Mouse (Mus musculus) ES-E14 (cell line): ENCODE data around the gene Slc30a6. TPM values are rescaled to one million over a fixed set of nuclear protein-coding genes. Genes with fewer than 3 reads are reported as not detected.
"Not testable (repeated sequence)": the region's sequence is repeated elsewhere in the genome, so short reads cannot be mapped to it uniquely, and the experiment has no call there.

Source experiments
- DNase-seq: peaks from one replicate; pipeline ENCODE4 v3.0.0-alpha.2; 2013; ENCODE audit warnings: low read depth, low spot score
- H3K27ac ChIP-seq: 2 replicates; pipeline ENCODE4 v1.5.1; 2012; ENCODE audit warnings: low read depth, mild to moderate bottlenecking, low read length, moderate library complexity, mixed read lengths; ENCODE audit not compliant: poor library complexity, insufficient read depth, severe bottlenecking
- H3K36me3 ChIP-seq: 2 replicates; pipeline ENCODE4 v1.6.1; 2012; ENCODE audit warnings: mild to moderate bottlenecking, low read length, moderate library complexity, mixed read lengths; ENCODE audit not compliant: control insufficient read depth, poor library complexity, insufficient read depth, severe bottlenecking
- H3K4me1 ChIP-seq, 2 experiments: fragments of 150-350 bp in 1 of 2; sonication (generic) in 1 of 2; 2 replicates each; pipeline ENCODE4 v1.6.1; 2012; ENCODE audit warnings: low read length in 2 of 2, mild to moderate bottlenecking in 1 of 2, mixed read lengths in 1 of 2; ENCODE audit not compliant: control insufficient read depth in 2 of 2, insufficient read depth in 2 of 2, poor library complexity in 1 of 2
- H3K4me3 ChIP-seq, 2 experiments: fragments of 150-350 bp in 1 of 2; sonication (generic) in 1 of 2; 2 replicates each; pipeline ENCODE4 v1.5.1; 2012; ENCODE audit warnings: low read length in 2 of 2, low read depth in 1 of 2, mild to moderate bottlenecking in 1 of 2, mixed read lengths in 1 of 2; ENCODE audit not compliant: insufficient read depth in 1 of 2, poor library complexity in 1 of 2, severe bottlenecking in 1 of 2
- H3K9ac ChIP-seq: 2 replicates; pipeline ENCODE4 v1.6.1; 2012; ENCODE audit warnings: low read depth, mild to moderate bottlenecking, low read length, mixed read lengths; ENCODE audit not compliant: poor library complexity, insufficient read depth, severe bottlenecking
- H3K9me3 ChIP-seq: fragments of 150-350 bp; sonication (generic); 2 replicates; pipeline ENCODE4 v1.6.1; 2012; ENCODE audit warnings: low read depth, mild to moderate bottlenecking, low read length; ENCODE audit not compliant: control insufficient read depth, insufficient read depth
- CHD2 ChIP-seq: IDR thresholded peaks from 2 replicates; pipeline ENCODE4 v1.6.1; 2014; ENCODE audit warnings: mild to moderate bottlenecking, low read depth, low read length, inconsistent platforms
- HCFC1 ChIP-seq: IDR thresholded peaks from 2 replicates; pipeline ENCODE4 v1.6.1; 2012; ENCODE audit warnings: low read length, inconsistent platforms, borderline replicate concordance; ENCODE audit not compliant: insufficient read depth
- MAFK ChIP-seq: IDR thresholded peaks from 2 replicates; pipeline ENCODE4 v1.6.1; 2014; ENCODE audit warnings: mild to moderate bottlenecking, low read depth, low read length, inconsistent platforms; ENCODE audit not compliant: insufficient read depth
- ZC3H11A ChIP-seq: IDR thresholded peaks from 2 replicates; pipeline ENCODE4 v1.6.1; 2012; ENCODE audit warnings: low read depth, mild to moderate bottlenecking, inconsistent platforms, low read length, borderline replicate concordance
- ZNF384 ChIP-seq: IDR thresholded peaks from 2 replicates; pipeline ENCODE4 v1.6.1; 2012; ENCODE audit warnings: low read depth, low read length, inconsistent platforms
- in situ Hi-C, 2 experiments: fragments of 600-800 bp; cut with MboI; formaldehyde crosslinking; loops; one replicate each; pipeline ENCODE4 v1.15.1; 2025; ENCODE audit warnings: low sequenced_read_pairs in 2 of 2, inconsistent platforms in 1 of 2; ENCODE audit not compliant: unreplicated experiment in 2 of 2
- total RNA-seq: library from RNA; depleted of rRNA; stranded (reverse); fragments of 300-350 nt; gene quantifications from 2 replicates; pipeline ENCODE4 v1.2.3, GENCODE M21; 2012

Slc30a6 gene
- total RNA-seq, 1 experiment = 29.9 TPM

DNA sequence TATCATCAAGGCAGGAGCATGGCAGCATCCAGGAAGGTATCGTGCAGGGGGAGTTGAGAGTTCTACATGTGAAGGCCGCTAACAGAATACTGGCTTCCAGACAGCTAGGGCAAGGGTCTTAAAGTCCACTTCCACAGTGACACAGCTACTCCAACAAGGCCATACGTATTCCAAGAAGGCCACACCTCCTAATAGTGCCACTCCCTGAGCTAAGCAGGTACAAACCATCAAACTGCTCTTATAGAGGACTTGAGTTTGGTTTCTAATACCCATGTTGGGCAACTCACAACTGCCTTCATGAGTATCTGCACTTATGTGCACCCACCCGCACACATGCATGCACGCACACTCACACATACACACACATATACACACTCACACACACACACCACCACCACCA, 61.4 kb downstream of the Slc30a6 start:
- TF ChIP-seq MAFK (no peak), ZNF384 (no peak), ZC3H11A (no peak), HCFC1 (no peak), CHD2 (no peak)
- Histone ChIP-seq H3K4me3 (no peak overlapping the region), H3K9ac (no peak overlapping the region), H3K9me3 (no peaks in the 10 kb centered on the region), H3K36me3 (no peaks in the 10 kb centered on the region), H3K27ac (no peak overlapping the region), H3K4me1 (peaks cover 0 to 5% of the 10 kb centered on the region in 2 experiments; a peak in 1 of 4 replicates)
- in situ Hi-C loops = no loop called here
- DNase-seq = no peak

DNA sequence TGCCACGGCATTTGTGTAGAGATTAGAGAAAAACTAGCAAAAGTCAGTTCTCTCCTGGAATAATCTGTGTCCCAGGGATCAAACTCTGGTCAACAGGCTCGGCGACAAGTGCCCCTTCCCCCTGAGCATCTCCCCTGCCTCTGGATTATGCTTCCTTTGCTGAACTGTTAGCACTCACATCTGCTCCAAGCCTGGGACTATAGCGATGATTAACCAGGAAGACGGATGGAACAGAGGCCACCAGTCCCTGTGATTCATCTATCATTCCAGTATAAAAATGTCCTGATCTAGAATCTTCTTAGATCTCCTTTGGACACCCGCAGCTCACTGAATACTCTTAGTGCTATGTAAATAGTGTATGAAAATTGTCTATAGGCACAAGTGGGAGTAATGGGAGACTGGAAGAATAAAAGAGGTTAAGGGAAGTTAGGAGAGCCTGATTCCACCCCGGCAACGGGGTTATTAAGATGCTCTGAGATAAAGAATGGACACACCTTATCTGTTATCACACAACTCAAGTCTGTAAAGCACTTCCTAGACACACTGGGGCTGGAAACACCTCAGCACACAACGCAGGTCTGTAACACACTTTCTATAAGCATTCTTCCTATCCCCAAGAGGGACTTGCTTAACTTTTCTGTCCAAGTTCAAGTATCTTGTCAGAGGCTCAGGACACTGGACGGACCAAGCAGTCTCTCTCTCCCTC, 62.7 kb downstream of the Slc30a6 start:
- DNase-seq = no peak
- TF ChIP-seq CHD2 (no peak), MAFK (no peak), ZC3H11A (no peak)
- Histone ChIP-seq H3K4me3 (no peak overlapping the region), H3K36me3 (no peaks in the 10 kb centered on the region), H3K4me1 (peaks cover 0 to 5% of the 10 kb centered on the region in 2 experiments; a peak in 1 of 4 replicates), H3K9ac (no peak overlapping the region; the same call in 1 of the 2 replicates), H3K9me3 (no peaks in the 10 kb centered on the region), H3K27ac (no peak overlapping the region; the same call in 1 of the 2 replicates)
- in situ Hi-C loops = no loop called here

DNA sequence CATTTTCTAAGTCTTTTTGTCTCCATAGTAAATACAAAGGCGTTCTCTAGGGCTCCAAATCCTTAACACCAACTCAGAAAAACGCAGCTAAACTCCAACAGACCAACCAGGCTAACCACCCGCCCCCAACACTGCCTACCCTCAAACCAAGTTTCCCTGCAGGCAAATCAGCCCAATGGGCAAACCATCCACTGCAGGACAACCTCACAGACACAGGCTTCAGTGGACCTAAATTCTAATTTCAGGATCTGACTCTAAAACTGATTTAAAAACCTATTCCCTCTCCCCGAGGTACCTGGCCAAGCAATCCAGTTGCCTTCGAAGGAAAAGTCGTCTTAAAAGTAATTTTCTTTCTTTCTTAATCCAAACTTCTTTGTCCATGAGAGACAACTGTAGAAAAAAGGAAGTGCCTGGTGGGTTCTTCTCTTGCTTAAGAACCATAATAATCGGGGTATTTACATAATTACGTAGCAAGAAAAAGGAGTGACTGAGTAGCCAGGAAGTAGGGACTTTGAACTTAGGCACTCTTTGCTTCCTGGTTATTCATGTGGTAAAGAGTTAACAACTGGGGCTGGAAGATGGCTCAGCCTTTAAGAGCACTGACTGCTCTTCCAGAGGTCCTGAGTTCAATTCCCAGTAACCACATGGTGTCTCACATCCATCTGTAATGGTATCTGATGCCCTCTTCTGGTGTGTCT, 63.5 kb downstream of the Slc30a6 start, which contains the start of gene Nlrc4:
TSS of gene Nlrc4 (minus strand) at position 432 of the 698 bp plus-strand sequence.
- in situ Hi-C loops = no loop called here
- no peak for TF ChIP-seq ZNF384
- no peak for TF ChIP-seq HCFC1
- no peak for TF ChIP-seq ZC3H11A
- no peak for TF ChIP-seq MAFK
- TF ChIP-seq CHD2 = no peak
- DNase-seq = no peak
- Histone ChIP-seq H3K9me3 (no peaks in the 10 kb centered on the region), H3K4me3 (no peak within 1 kb of the TSS), H3K27ac (peak within 1 kb of the TSS; percentile 81; the same call in 1 of the 2 replicates), H3K36me3 (no peaks in the 10 kb centered on the region), H3K9ac (peak within 1 kb of the TSS; percentile 33; the same call in 1 of the 2 replicates), H3K4me1 (peaks cover 0 to 5% of the 10 kb centered on the region in 2 experiments; a peak in 1 of 4 replicates)

DNA sequence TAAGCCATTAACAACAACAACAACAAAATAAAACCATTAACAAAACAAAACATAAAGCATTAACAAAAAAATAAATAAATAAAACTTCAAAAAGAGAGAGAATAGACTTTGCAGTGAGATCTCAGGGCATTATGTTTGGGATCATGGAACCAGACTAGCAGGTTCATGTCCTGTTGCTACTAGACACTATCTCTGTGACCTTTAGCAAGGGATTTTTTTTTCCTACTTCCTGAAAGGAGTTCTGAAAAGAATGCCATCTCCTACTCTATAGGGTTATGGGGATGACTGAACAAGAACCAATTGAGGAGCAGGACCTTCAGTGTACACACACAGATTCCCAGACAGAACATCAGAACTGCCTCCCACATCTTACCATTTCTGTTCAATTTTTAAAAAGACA, 68.1 kb downstream of the Slc30a6 start:
- TF ChIP-seq CHD2 = no peak
- TF ChIP-seq MAFK = no peak
- no peak for TF ChIP-seq ZNF384
- no peak for TF ChIP-seq ZC3H11A
- TF ChIP-seq HCFC1 = no peak
- no peaks in the 10 kb centered on the region for H3K36me3 ChIP-seq
- H3K27ac ChIP-seq = no peak overlapping the region
- peaks cover 0 to 2% of the 10 kb centered on the region in 2 experiments; a peak in 1 of 4 replicates for H3K4me1 ChIP-seq
- no peak for DNase-seq
- in situ Hi-C loops = no loop called here
- no peak overlapping the region for H3K9ac ChIP-seq
- no peaks in the 10 kb centered on the region for H3K9me3 ChIP-seq
- no peak overlapping the region for H3K4me3 ChIP-seq

DNA sequence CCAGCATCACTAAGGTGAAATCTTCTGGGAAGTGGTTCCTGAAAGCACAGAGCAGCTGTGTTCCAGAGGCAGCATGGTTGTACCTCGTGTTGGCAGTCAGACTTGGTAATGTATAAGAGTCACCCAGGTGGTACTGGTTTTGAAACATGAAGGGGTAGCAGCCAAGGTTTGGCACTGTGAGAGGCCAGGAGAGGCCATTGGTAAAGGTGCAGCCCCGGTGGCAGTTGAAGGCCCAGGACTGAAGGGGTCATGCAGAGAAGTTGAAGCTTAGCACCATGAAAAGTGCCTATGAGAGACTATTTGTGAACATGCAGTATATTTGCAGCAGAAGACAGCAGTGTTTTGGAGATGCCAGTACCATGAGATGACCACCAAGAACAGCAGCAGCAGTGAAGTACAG, 72.6 kb downstream of the Slc30a6 start:
- H3K36me3 ChIP-seq, H3K9me3 ChIP-seq, H3K4me1 ChIP-seq, H3K4me3 ChIP-seq, DNase-seq, in situ Hi-C loops, H3K9ac ChIP-seq, H3K27ac ChIP-seq: not testable (repeated sequence)

DNA sequence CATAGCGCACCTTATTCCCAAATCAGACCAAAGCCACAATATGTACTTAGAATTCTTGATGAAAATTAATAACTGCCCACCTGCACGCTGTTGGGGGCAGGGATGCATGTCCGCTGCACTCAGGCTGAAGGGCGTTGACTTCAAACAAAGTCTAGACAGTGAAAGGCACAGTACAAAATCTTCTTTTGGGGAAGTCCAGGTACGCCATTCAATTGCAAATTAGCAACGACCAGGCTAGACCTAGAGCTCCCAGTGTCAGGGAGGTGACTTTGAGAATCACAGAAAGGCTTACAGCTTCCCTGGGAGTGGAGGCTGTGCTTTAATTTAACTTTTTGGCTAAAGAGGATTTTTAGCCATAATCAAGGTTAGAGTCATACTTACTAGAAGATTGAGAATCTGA, 74.7 kb downstream of the Slc30a6 start:
- H3K4me3 ChIP-seq, H3K27ac ChIP-seq, H3K9me3 ChIP-seq, DNase-seq, H3K9ac ChIP-seq, H3K36me3 ChIP-seq, H3K4me1 ChIP-seq, in situ Hi-C loops: not testable (repeated sequence)
